Mouse (Mus musculus) hematopoietic stem cell, adult 5-6 weeks (primary cell): ENCODE measurements at regions not wholly inside any gene's neighbourhood (a gene's known extent, or its start where the extent isn't known, plus 50 kb on each side); places are given as distances from the start of the nearest gene placed in this dataset.
A peak's percentile ranks its signal among the peaks of the same experiment; 100 is the strongest.

ENCODE experiments used
- ATAC-seq, 2 experiments: fragments of 125-278 bp in 1 of 2; replicated peaks in 1 of 2; 2 replicates each; pipeline ENCODE4 v1.8.0; 2016 to 2017; ENCODE audit warnings: inconsistent platforms in 2 of 2, mild to moderate bottlenecking in 2 of 2, moderate number of reproducible peaks in 2 of 2, low read depth in 1 of 2, moderate TSS enrichment in 1 of 2; ENCODE audit not compliant: low FRiP score in 2 of 2, poor library complexity in 2 of 2, severe bottlenecking in 2 of 2, insufficient read depth in 1 of 2, low TSS enrichment in 1 of 2

DNA sequence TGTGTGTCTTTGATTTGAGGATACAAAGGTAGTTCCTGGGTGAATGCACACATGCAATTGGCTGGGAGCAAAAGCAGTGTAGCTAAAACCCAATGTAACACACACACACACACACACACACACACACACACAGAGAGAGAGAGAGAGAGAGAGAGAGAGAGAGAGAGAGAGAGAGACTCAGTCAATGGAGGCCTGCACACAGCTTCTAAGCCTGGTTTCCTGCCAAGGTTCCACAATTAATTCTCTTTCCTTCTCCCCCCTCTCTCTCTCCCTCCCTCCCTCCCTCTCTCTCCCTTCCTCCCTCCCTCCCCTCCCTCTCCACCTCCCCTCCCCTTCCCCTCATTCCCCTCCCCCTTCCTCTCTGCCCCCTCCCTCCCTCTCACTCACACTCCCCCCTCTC lies 330.6 kb upstream of the Prickle1 start:
- ATAC-seq: no peak

DNA sequence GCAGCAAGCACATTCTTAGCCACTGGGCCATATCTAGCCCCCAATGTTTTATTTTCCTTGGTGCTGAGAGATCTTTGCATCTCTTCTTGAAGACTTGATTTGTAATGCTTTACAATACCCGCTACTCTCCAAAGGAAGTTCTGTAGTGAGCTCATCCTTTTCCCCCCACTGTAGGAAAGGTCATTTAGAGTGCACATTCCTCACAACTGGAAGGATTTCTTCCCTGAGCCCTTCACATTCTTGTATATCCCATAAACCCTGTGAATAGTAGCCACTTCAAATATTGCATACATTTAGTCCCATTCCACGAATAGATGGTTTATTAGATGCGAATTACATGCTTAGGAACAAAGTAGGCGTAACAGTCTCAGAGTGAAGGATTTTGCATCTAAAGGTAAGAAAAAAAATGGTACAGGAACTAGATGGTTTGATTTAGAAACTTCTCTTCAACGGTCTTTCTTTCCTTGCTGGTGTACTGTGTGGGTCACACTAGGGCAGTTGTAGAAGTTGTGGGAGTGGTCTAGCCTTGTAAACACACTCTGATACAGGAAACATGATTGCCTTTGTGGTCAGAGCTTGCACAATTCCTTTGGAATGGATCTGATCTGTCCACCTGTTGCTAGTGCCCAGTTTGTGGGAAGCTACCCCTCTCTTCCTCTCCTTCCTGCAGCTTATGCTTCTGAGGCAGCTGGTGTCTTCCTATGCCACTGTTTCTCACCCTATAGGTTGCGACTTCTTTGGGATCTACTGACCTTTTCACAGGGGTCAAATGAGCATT lies 326.0 kb upstream of the Prickle1 start:
- ATAC-seq: no peak

- ATAC-seq: no peak
Observed at GRCm38 (mm10) chr15:93920996-93921395, 325.3 kb upstream of the Prickle1 start.

DNA sequence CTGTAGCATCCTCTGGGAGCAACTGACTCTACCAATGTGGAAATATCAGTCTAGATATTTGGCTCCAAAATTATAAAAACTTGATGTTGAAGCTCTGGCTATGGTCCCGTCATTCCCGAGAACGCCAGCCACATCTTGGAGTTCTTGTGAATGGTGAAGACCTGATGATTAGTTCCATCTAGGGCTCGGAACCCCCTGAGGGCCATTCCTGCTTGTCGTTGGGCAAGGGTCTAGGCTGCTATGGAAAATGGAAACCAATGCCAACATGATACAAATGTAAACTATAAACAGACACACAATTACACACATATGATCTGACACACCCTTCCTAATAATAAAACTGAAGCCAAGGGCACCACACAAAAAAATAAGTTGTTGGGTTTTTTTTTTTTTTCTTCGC lies 323.9 kb upstream of the Prickle1 start:
- ATAC-seq: no peak

- no peak for ATAC-seq
Observed at GRCm38 (mm10) chr15:93916856-93917255, 321.2 kb upstream of the Prickle1 start.

DNA sequence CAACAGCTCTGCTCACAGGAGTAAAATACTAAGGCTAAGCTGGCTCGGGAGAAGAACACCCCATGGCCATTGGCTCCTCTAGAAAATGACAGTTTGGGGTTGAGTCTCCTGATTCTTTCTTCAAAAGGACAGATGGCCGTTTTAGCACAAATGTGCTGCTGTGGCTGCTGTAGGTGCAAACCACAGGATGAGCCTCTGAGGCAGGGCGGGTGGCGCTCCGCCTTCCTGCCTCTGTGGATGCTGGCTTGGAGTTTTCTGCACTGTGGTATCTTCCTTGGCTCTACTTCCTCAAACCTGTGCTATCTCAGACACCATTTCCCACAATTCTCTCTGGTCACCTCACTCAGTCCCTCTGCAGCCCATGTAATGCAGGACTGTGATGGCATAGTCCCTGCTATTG lies 317.8 kb upstream of the Prickle1 start:
- ATAC-seq: peak; percentile 27 to 60; a peak in 2 of 4 replicates

DNA sequence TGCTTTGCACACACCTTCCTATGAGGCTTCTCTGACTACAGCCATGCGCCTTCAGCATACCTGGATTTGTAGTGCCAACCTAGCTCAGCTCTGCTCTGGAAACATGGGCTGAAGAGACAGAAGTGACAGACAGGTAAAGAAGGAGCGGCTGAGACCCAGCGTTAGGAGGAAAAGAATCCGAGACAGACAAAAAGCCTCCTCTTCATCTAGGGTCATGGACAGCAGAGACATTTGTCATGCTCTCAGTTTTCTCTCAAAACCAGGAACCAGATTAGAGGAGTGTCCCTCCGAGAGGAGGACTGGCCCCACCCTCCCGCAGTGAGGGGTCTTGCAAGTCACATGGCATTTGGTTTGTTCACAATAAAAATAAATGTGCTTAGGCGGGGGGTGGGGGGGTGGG lies 317.4 kb upstream of the Prickle1 start:
- no peak for ATAC-seq

DNA sequence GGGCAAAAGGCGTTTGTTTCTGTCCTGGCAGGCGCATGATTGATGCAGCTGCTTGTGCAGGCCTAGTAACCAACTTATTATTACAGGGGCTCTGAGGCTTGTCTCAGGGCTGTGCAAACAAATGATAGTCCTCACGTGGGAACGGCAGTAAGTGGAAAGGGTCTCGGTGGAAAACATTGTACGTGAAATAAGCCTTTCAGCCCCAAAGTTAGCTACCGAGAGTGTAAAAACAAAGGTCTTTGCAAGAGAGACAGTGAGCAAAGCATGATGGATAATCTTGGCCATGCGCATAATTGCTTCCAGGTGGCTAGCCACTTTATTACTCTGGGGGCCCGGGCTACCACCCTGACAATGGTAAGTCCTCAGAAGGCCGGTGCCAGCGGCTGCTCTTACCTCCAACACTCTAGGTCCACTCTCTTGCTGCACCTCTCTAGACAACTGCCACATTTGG lies 315.3 kb upstream of the Prickle1 start:
- no peak for ATAC-seq

DNA sequence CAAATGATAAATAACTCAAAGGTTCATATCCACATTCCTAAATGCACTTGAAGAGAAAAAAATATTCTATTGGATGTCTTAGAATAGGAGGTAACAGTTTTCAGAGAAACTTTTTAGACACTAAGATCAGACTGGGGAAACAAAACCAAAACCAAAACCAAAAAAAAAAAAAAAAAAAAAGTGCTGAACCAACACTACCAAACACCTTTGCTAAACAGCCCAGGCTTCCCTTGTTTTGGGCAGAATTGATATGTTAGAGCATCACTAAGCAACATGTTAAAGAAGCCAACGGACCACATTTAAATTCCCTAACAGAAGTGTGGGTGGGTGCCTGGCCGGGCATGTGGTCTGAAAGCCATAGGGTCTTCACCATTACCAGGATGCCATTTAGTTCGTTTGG lies 314.5 kb upstream of the Prickle1 start:
- ATAC-seq: no peak

DNA sequence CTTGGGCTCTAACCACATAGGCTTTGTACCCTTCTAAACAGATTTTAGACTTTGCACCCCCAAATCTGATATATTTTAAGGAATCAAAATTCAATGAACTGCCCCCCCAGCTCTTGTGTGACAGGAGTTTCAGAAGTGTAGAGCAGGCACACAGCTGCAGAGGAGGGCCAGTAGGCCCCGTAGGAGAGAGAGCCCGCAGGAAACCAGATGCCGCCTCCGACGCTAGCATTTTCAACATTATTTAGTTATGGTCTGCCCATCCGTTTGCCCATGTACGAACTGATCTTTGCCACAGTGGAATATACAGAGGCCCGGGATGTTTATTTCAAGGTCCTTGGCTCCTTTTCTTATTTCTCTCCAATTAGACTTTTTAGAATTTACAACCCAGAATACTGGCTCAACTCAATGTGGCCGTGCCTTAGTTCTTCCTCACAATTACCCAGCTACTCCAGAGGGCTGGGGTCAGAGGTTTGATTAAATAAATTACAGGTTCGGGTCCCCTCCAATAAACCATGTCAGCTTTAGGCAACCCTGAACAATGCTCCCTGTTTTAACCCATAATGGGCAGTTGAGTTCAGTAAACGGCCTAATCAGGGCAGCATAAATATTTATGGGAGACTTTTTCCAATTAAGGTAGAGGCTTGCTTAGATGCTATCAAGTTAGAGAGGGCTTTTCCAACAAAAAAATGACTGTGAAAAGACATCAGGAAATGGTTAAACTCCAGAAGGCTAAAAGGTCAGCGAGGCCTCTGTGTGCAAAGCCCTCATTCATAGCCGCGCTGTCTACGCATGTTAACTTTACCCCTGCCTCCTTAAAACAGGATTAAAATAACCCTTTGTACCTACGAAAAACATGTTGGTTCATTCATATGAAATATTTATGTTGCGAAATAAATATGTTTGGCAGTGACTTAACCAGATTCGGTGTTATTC lies 308.2 kb upstream of the Prickle1 start:
- ATAC-seq: no peak

DNA sequence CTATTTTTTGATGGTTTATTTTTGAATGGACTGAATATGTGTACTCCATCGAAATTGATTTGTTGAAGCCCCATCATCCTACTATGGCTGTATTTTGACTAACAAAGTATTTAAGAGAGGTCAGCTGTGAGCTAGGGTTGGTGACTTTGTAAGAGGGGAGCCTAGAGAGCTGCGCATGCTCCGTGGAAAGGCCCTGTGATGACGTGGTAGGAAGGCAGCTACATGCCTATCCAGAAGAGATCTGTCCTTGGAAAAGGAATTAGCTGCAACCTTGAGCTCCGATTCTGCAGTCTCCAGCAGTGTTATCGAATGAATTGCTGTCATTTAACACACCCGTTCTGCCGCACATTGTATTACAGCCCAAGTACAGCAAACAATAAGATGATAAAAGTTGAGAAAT lies 287.1 kb upstream of the Prickle1 start:
- no peak for ATAC-seq

- ATAC-seq: no peak
Observed at GRCm38 (mm10) chr15:93881276-93881675, 285.6 kb upstream of the Prickle1 start.

- ATAC-seq: no peak
Observed at GRCm38 (mm10) chr15:93880302-93880701, 284.6 kb upstream of the Prickle1 start.

DNA sequence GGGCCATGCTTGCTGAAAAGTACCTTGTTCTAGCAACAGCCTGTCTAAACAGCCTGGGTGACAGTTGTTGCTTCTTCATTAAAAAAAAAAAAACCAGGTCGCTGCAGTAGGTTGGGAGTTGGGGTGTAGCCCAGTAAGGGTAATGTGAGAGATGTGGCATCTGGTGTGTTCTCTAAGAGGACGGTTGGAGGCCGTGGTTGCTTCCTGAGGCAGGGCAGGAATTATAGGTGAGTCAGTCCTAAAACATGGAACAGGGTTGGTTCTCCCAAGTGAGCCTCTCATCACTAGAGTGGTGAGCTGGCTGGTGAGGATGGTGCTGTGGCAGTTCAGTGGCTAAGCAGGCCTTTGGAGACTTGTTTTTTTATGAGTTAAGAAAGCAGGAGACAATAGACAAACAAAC lies 283.3 kb upstream of the Prickle1 start:
- no peak for ATAC-seq

GRCm38 (mm10) chr15:93876335-93876734 lies 280.6 kb upstream of the Prickle1 start:
- ATAC-seq: no peak

- no peak for ATAC-seq
Observed at GRCm38 (mm10) chr15:93875685-93876084, 280.0 kb upstream of the Prickle1 start.

DNA sequence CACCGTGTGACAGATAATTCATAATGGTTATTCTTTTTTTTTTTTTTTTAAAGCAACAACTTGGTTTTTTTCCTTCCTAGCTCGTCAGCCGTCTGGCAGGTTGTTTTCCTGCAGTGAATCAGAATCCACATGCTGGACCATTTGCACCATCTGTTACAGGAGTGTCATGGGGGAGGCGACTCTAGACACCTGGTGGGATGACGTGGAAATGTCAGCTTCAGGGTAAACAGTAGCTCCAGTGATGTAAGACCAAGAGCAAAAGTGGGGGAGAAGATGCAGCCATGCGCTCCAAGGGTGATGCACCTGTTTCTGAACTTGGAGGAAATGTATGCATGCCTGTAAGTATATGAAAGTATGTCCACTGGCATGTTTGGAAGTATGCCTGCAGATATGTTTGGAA lies 278.5 kb upstream of the Prickle1 start:
- ATAC-seq: no peak

DNA sequence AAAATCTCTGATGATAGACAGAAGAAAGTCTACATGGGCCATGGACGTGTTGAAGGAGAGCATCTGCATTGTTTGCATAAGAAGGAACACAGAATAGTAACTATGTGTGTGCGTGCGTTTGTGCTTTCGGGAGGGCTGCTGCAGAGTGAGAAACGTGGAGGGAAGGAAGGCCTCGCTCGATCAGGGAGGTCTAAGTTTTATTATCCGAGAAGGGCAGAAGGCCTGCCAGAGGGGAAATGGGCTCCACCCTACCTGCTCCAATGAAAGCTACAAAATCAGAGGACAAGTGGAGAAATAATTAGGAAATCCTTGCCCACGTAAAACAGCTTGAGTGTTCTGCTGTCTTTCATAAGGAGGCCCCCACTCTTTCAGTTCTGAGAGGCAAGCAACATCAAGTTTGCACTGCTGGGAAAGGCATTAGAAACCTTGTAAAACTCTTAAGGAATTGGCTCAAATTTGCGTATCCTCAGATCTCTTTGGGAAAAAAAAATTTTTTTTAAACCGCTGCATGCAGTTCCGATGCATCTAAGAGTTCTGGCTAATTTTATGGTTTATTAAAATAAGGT lies 261.7 kb upstream of the Prickle1 start:
- no peak for ATAC-seq
